Mouse (Mus musculus) testis, adult 2 months (tissue): ENCODE measurements around the gene Ess2.

Experiments
- CTCF ChIP-seq: fragments of 200-500 bp; IDR thresholded peaks from 2 replicates; pipeline ENCODE4 v1.5.1; 2012; ENCODE audit warnings: low read depth, mild to moderate bottlenecking, inconsistent platforms, low read length, moderate library complexity; ENCODE audit not compliant: control insufficient read depth, insufficient read depth, insufficient replicate concordance
- POLR2A ChIP-seq: fragments of 200-500 bp; IDR thresholded peaks from 2 replicates; pipeline ENCODE4 v1.6.1; 2012; ENCODE audit warnings: low read depth, mild to moderate bottlenecking, inconsistent platforms, low read length, moderate library complexity; ENCODE audit not compliant: control insufficient read depth

- no peak for TF ChIP-seq CTCF
- TF ChIP-seq POLR2A, result no peak
Measured at GRCm38 (mm10) chr16:17945081-17945831, 34.1 kb upstream of the Ess2 start.
